1 mouse cellular context compared by ENCODE assay signal in the genomic region with DNA sequence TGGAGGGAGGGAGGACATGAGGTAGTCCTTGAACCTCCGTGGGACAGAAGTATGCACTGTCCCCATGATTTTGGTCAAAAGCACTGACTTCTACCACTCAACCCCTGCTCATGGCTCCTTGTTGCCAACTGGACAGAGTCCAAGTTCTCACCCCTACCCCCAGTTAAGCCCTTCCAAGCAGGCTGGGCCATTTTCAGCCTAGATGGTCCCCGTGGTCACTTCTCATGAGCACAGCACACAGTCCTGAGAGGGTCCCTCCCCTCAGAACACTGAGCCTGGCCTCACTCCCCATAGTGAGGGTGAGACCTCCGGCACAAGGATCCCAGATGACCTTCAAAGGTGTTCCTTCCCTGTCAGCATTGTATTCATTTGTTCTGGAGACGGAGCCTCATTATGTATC.
TF ChIP-seq lines count a peak whose summit lies in the region.

No protein-coding gene starts in this region.

TF ChIP-seq in CH12.LX, 34 proteins besides CTCF, POLR2A, EP300 and RAD21:
- no peak for TF ChIP-seq MYC (IDR thresholded peaks at IDR 0.05; ENCODE audit: low read depth, low read length)
